Mouse (Mus musculus) liver, embryonic 14.5 days (tissue): ENCODE measurements around the gene Mdm2. TPM values are rescaled to one million over a fixed set of nuclear protein-coding genes. Genes with fewer than 3 reads are reported as not detected.

Source experiments
- ATAC-seq: fragments of 200-750 bp; cut with Nextera tagmentation; 2 replicates; pipeline ENCODE4 v1.8.0; 2017; ENCODE audit warnings: moderate number of reproducible peaks, mild to moderate bottlenecking, moderate library complexity; ENCODE audit not compliant: insufficient read depth
- DNase-seq, 3 experiments: peaks; one replicate each; pipeline ENCODE4 v3.0.0-alpha.2; 2012 to 2013; ENCODE audit warnings: low read depth in 3 of 3, low spot score in 3 of 3
- H3K27ac ChIP-seq: fragments of 300-500 bp; sonication (generic); 2 replicates; pipeline ENCODE4 v1.5.1; 2014; ENCODE audit warnings: moderate library complexity, mild to moderate bottlenecking, control low read depth, inconsistent platforms
- H3K27me3 ChIP-seq: fragments of 300-500 bp; sonication (generic); 2 replicates; pipeline ENCODE4 v1.6.1; 2014; ENCODE audit warnings: mild to moderate bottlenecking, low read length, moderate library complexity; ENCODE audit not compliant: control insufficient read depth, insufficient read depth
- H3K36me3 ChIP-seq: fragments of 300-500 bp; sonication (generic); replicated peaks from 2 replicates; pipeline ENCODE4 v1.6.1; 2014; ENCODE audit warnings: low read depth; ENCODE audit not compliant: control insufficient read depth, insufficient read depth
- H3K4me1 ChIP-seq, 2 experiments: fragments of 200-500 bp in 1 of 2; fragments of 300-500 bp in 1 of 2; sonication (generic) in 1 of 2; replicated peaks; 2 replicates each; pipeline ENCODE4 v1.6.1; 2012 to 2014; ENCODE audit warnings: antibody characterized with exemption in 1 of 2, inconsistent platforms in 1 of 2, low read length in 1 of 2; ENCODE audit not compliant: control insufficient read depth in 2 of 2, insufficient read depth in 2 of 2
- H3K4me2 ChIP-seq: fragments of 300-500 bp; sonication (generic); 2 replicates; pipeline ENCODE4 v1.6.1; 2014; ENCODE audit warnings: low read depth, mild to moderate bottlenecking, control low read depth, moderate library complexity
- H3K4me3 ChIP-seq, 2 experiments: fragments of 200-500 bp in 1 of 2; fragments of 300-500 bp in 1 of 2; sonication (generic) in 1 of 2; 2 replicates each; pipeline ENCODE4 v1.5.1; 2012 to 2014; ENCODE audit warnings: low read depth in 2 of 2, low read length in 2 of 2, mild to moderate bottlenecking in 2 of 2, control low read depth in 1 of 2, inconsistent platforms in 1 of 2, moderate library complexity in 1 of 2; ENCODE audit not compliant: insufficient read depth in 1 of 2
- H3K9ac ChIP-seq: fragments of 300-500 bp; sonication (generic); replicated peaks from 2 replicates; pipeline ENCODE4 v1.6.1; 2014; ENCODE audit warnings: mild to moderate bottlenecking, control low read depth, moderate library complexity
- H3K9me3 ChIP-seq: fragments of 300-500 bp; sonication (generic); 2 replicates; pipeline ENCODE4 v1.6.1; 2016; ENCODE audit warnings: low read length, mixed read lengths; ENCODE audit not compliant: control insufficient read depth
- CTCF ChIP-seq: IDR thresholded peaks from 2 replicates; pipeline ENCODE4 v1.5.1; 2016; ENCODE audit warnings: antibody characterized with exemption, low read depth, control low read depth
- EP300 ChIP-seq: IDR thresholded peaks from 2 replicates; pipeline ENCODE4 v1.6.1; 2016; ENCODE audit warnings: antibody characterized with exemption, low read depth
- WGBS: fragments of 180-500 bp; shearing (Covaris S2); extraction: QIAGEN DNeasy Blood & Tissue Kit; methylation state at CpG from one replicate; pipeline ENCODE4 v1.1.7; 2014; ENCODE audit not compliant: insufficient replicate concordance; 5-methylcytosine and 5-hydroxymethylcytosine counted together
- polyA plus RNA-seq, 2 experiments: library from polyadenylated mRNA; depleted of rRNA in 1 of 2; stranded (reverse) in 1 of 2; unstranded in 1 of 2; fragments of >200 nt; fragmentation: Nextera tagmentation in 1 of 2; extraction: Ambion mirVana in 1 of 2; gene quantifications; 2 replicates each; pipeline versions ENCODE4 v1.2.1 to v1.2.3; 2012 to 2014

The Mdm2 gene
- polyA plus RNA-seq, 2 experiments = 12.8 to 20.0 TPM

GRCm38 (mm10) chr10:117676644-117677313, 33.8 kb downstream of the Mdm2 start:
- no peaks in the 10 kb centered on the region for H3K9me3 ChIP-seq
- no peaks in the 10 kb centered on the region; the same call in 1 of the 2 replicates for H3K27me3 ChIP-seq
- ATAC-seq = no peak
- no peak overlapping the region for H3K27ac ChIP-seq
- no peak for TF ChIP-seq EP300
- TF ChIP-seq CTCF = peak; percentile 51
- H3K4me2 ChIP-seq = peak overlapping the region; percentile 48
- H3K36me3 ChIP-seq = no peaks in the 10 kb centered on the region
- DNase-seq = no peak
- no peak overlapping the region for H3K4me3 ChIP-seq
- H3K4me1 ChIP-seq = peaks cover 6 to 18% of the 10 kb centered on the region in 2 experiments
- WGBS = 31% methylated on average over 17 of the region's 17 CpGs
- no peak overlapping the region for H3K9ac ChIP-seq

GRCm38 (mm10) chr10:117676036-117676643, 34.4 kb downstream of the Mdm2 start:
- H3K9ac ChIP-seq = no peak overlapping the region
- H3K4me2 ChIP-seq = peak overlapping the region; percentile 48
- 30% methylated on average over 19 of the region's 19 CpGs for WGBS
- TF ChIP-seq CTCF (no peak), EP300 (no peak)
- H3K9me3 ChIP-seq = no peaks in the 10 kb centered on the region
- no peak overlapping the region for H3K27ac ChIP-seq
- peaks cover 6 to 18% of the 10 kb centered on the region in 2 experiments for H3K4me1 ChIP-seq
- DNase-seq (no peak), ATAC-seq (no peak)
- H3K4me3 ChIP-seq = no peak overlapping the region
- H3K36me3 ChIP-seq = no peaks in the 10 kb centered on the region
- H3K27me3 ChIP-seq = no peaks in the 10 kb centered on the region; the same call in 1 of the 2 replicates

DNA sequence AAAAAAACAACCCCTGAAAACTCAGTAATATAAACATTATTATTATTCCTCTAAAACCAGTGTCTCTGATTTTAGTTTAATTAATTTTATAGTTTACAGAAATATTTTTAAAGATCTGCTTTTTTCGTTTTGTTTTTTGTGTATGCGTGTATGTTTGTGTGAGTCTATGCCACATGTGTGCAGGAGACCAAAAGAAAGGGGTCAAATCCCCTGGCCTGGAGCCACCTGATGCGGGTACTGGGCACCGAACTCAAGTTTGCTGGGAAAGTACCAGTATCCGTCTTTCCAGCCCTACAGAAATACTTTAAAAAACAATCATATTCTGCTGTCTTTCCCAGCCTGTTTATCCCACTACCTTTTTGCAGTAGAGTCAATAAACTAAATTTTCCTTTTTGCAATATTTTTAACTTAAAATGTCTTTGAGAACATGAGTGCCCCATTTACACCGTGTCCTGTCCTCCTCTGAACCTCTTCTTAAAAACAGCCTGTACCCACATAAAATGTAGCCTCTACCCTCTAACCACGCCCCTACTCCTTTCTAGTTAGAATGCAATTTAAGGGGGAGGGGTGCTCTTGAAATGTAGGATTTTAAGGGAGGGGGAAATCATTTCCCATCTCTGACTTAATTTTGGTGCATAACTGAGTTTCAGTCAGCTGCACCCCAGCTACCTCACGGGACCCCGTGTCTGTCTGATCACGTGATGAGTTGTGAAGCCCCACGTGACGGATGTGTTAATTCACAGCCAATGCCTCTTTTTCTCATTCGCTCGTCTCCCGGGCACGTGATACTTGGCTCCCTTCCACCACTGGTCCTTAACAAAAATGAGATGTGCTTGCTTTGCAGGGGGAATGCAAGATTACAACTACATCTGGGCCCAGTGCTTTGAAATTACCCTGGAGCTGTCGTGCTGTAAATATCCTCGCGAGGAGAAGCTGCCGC, 35.2 kb downstream of the Mdm2 start:
- no peak overlapping the region for H3K9ac ChIP-seq
- no peak overlapping the region for H3K4me3 ChIP-seq
- peak overlapping the region; percentile 48 for H3K4me2 ChIP-seq
- H3K36me3 ChIP-seq = no peaks in the 10 kb centered on the region
- WGBS = 38% methylated on average over 20 of the region's 20 CpGs
- H3K27me3 ChIP-seq = no peaks in the 10 kb centered on the region; the same call in 1 of the 2 replicates
- H3K4me1 ChIP-seq = peaks cover 6 to 18% of the 10 kb centered on the region in 2 experiments
- H3K9me3 ChIP-seq = no peaks in the 10 kb centered on the region
- ATAC-seq (no peak), DNase-seq (no peak)
- TF ChIP-seq EP300 = no peak
- no peak for TF ChIP-seq CTCF
- H3K27ac ChIP-seq = no peak overlapping the region

DNA sequence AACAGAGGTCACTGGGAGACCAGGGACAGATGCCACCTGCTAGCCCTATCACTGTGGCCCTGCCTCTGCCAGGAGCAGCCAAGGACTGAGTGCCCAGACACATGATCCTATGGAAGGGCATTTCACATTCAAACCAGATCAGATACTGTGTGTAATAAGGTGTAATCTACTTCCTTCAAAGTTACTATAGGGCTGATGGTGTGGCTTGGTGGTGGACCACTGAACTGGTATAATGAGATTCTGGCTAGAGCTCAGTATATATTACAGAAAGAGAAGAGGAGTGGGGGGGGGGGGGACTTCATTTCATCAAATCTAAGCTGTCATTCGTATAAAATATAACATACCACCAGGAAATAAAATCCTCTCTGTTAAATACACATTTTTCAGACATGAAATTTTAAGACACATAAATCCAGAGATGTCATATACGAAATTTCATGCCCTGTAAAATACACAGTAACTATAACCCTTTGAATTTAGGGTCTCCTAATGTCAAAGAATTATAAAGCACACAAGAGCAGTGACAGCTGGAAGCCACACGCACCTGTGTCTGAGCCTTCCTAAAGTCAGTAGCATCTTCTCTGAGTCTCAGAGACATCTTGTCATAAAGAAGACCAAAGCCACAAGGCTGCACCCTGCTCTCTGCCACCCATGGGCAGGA, 36.1 kb downstream of the Mdm2 start:
- TF ChIP-seq EP300 (no peak), CTCF (no peak)
- Histone ChIP-seq H3K36me3 (no peaks in the 10 kb centered on the region), H3K27ac (no peak overlapping the region), H3K4me1 (peaks cover 6 to 18% of the 10 kb centered on the region in 2 experiments), H3K27me3 (no peaks in the 10 kb centered on the region; the same call in 1 of the 2 replicates), H3K4me3 (no peak overlapping the region), H3K9me3 (no peaks in the 10 kb centered on the region), H3K9ac (no peak overlapping the region), H3K4me2 (no peak overlapping the region)
- 55% methylated on average over 3 of the region's 3 CpGs for WGBS
- ATAC-seq (no peak), DNase-seq (no peak)
